Mouse (Mus musculus): ENCODE data around the gene Rpl23. TPM values are rescaled to one million over a fixed set of nuclear protein-coding genes. Genes with fewer than 3 reads are reported as not detected.

Rpl23 gene
- polyA plus RNA-seq, 1 experiment, result 603 TPM

- TF ChIP-seq POLR2A (IDR thresholded peaks at IDR 0.05; ENCODE audit: low read depth, low read length), result no peak
- TF ChIP-seq CTCF (IDR thresholded peaks at IDR 0.05; ENCODE audit: borderline replicate concordance, insufficient read depth, low read length), result no peak
These were observed 33.7 kb downstream of the Rpl23 start for GRCm38 (mm10) chr11:97748496-97748895.

GRCm38 (mm10) chr11:97747773-97748172 is 34.5 kb downstream of the Rpl23 start:
- TF ChIP-seq CTCF (IDR thresholded peaks at IDR 0.05; ENCODE audit: borderline replicate concordance, insufficient read depth, low read length) (no peak), POLR2A (IDR thresholded peaks at IDR 0.05; ENCODE audit: low read depth, low read length) (no peak)
- peaks cover 8% of the 10 kb centered on the region for H3K4me1 ChIP-seq (ENCODE audit: control insufficient read depth, insufficient read depth, low read length)
- no peak overlapping the region for H3K27ac ChIP-seq (ENCODE audit: insufficient read depth, low read length)
- H3K4me3 ChIP-seq (ENCODE audit: insufficient read depth, low read length), result no peak overlapping the region

More at GRCm38 (mm10) chr11:97748496-97748895, 33.7 kb downstream of the Rpl23 start:
- Histone ChIP-seq H3K4me3 (ENCODE audit: insufficient read depth, low read length) (no peak overlapping the region), H3K4me1 (ENCODE audit: control insufficient read depth, insufficient read depth, low read length) (peaks cover 4% of the 10 kb centered on the region), H3K27ac (ENCODE audit: insufficient read depth, low read length) (no peak overlapping the region)

- H3K27ac ChIP-seq (ENCODE audit: insufficient read depth, low read length), result no peak overlapping the region
- no peak overlapping the region for H3K4me3 ChIP-seq (ENCODE audit: insufficient read depth, low read length)
- TF ChIP-seq CTCF (IDR thresholded peaks at IDR 0.05; ENCODE audit: borderline replicate concordance, insufficient read depth, low read length) (no peak), POLR2A (IDR thresholded peaks at IDR 0.05; ENCODE audit: low read depth, low read length) (no peak)
- peaks cover 16% of the 10 kb centered on the region for H3K4me1 ChIP-seq (ENCODE audit: control insufficient read depth, insufficient read depth, low read length)
These were observed 36.9 kb downstream of the Rpl23 start for GRCm38 (mm10) chr11:97745331-97745721.

- peaks cover 18% of the 10 kb centered on the region for H3K4me1 ChIP-seq (ENCODE audit: control insufficient read depth, insufficient read depth, low read length)
- H3K4me3 ChIP-seq (ENCODE audit: insufficient read depth, low read length), result peak overlapping the region; percentile 94
- peak overlapping the region; percentile 96 for H3K27ac ChIP-seq (ENCODE audit: insufficient read depth, low read length)
- TF ChIP-seq CTCF (IDR thresholded peaks at IDR 0.05; ENCODE audit: borderline replicate concordance, insufficient read depth, low read length), result no peak
- TF ChIP-seq POLR2A (IDR thresholded peaks at IDR 0.05; ENCODE audit: low read depth, low read length), result peak; percentile 50
These were observed 37.4 kb downstream of the Rpl23 start for GRCm38 (mm10) chr11:97744718-97745330.

GRCm38 (mm10) chr11:97744063-97744717 is 38.0 kb downstream of the Rpl23 start, which contains the start of gene Pip4k2b:
Pip4k2b (minus strand) TSS chr11:97744704.
- H3K4me3 ChIP-seq (ENCODE audit: insufficient read depth, low read length), result peak within 1 kb of the TSS; percentile 94
- H3K27ac ChIP-seq (ENCODE audit: insufficient read depth, low read length), result peak within 1 kb of the TSS; percentile 96
- H3K4me1 ChIP-seq (ENCODE audit: control insufficient read depth, insufficient read depth, low read length), result peaks cover 16% of the 10 kb centered on the region
- TF ChIP-seq POLR2A (IDR thresholded peaks at IDR 0.05; ENCODE audit: low read depth, low read length), result peak; percentile 52; the same call in 1 of the 2 replicates
- TF ChIP-seq CTCF (IDR thresholded peaks at IDR 0.05; ENCODE audit: borderline replicate concordance, insufficient read depth, low read length), result no peak

- Histone ChIP-seq H3K4me3 (ENCODE audit: insufficient read depth, low read length) (peak overlapping the region; percentile 89), H3K27ac (ENCODE audit: insufficient read depth, low read length) (peak overlapping the region; percentile 42), H3K4me1 (ENCODE audit: control insufficient read depth, insufficient read depth, low read length) (peaks cover 14% of the 10 kb centered on the region; the same call in 1 of the 2 replicates)
- TF ChIP-seq CTCF (IDR thresholded peaks at IDR 0.05; ENCODE audit: borderline replicate concordance, insufficient read depth, low read length) (no peak), POLR2A (IDR thresholded peaks at IDR 0.05; ENCODE audit: low read depth, low read length) (no peak)
These were observed 38.8 kb downstream of the Rpl23 start for GRCm38 (mm10) chr11:97743423-97743822.

- H3K4me1 ChIP-seq (ENCODE audit: control insufficient read depth, insufficient read depth, low read length), result peaks cover 17% of the 10 kb centered on the region
- H3K27ac ChIP-seq (ENCODE audit: insufficient read depth, low read length), result no peak overlapping the region
- TF ChIP-seq CTCF (IDR thresholded peaks at IDR 0.05; ENCODE audit: borderline replicate concordance, insufficient read depth, low read length), result no peak
- no peak for TF ChIP-seq POLR2A (IDR thresholded peaks at IDR 0.05; ENCODE audit: low read depth, low read length)
- peak overlapping the region; percentile 89 for H3K4me3 ChIP-seq (ENCODE audit: insufficient read depth, low read length)
These were observed 39.6 kb downstream of the Rpl23 start for GRCm38 (mm10) chr11:97742591-97742990.

GRCm38 (mm10) chr11:97742157-97742556 is 40.1 kb downstream of the Rpl23 start:
- no peak overlapping the region for H3K27ac ChIP-seq (ENCODE audit: insufficient read depth, low read length)
- no peak for TF ChIP-seq CTCF (IDR thresholded peaks at IDR 0.05; ENCODE audit: borderline replicate concordance, insufficient read depth, low read length)
- no peak for TF ChIP-seq POLR2A (IDR thresholded peaks at IDR 0.05; ENCODE audit: low read depth, low read length)
- H3K4me1 ChIP-seq (ENCODE audit: control insufficient read depth, insufficient read depth, low read length), result peaks cover 18% of the 10 kb centered on the region
- no peak overlapping the region for H3K4me3 ChIP-seq (ENCODE audit: insufficient read depth, low read length)

- H3K27ac ChIP-seq (ENCODE audit: insufficient read depth, low read length), result peak overlapping the region; percentile 54
- H3K4me1 ChIP-seq (ENCODE audit: control insufficient read depth, insufficient read depth, low read length), result peaks cover 18% of the 10 kb centered on the region
- TF ChIP-seq POLR2A (IDR thresholded peaks at IDR 0.05; ENCODE audit: low read depth, low read length) (no peak), CTCF (IDR thresholded peaks at IDR 0.05; ENCODE audit: borderline replicate concordance, insufficient read depth, low read length) (no peak)
- no peak overlapping the region for H3K4me3 ChIP-seq (ENCODE audit: insufficient read depth, low read length)
These were observed 42.0 kb downstream of the Rpl23 start for GRCm38 (mm10) chr11:97740190-97740589.

GRCm38 (mm10) chr11:97739155-97739554 is 43.1 kb downstream of the Rpl23 start:
- Histone ChIP-seq H3K4me3 (ENCODE audit: insufficient read depth, low read length) (no peak overlapping the region), H3K27ac (ENCODE audit: insufficient read depth, low read length) (no peak overlapping the region), H3K4me1 (ENCODE audit: control insufficient read depth, insufficient read depth, low read length) (peaks cover 18% of the 10 kb centered on the region)
- TF ChIP-seq CTCF (IDR thresholded peaks at IDR 0.05; ENCODE audit: borderline replicate concordance, insufficient read depth, low read length) (no peak), POLR2A (IDR thresholded peaks at IDR 0.05; ENCODE audit: low read depth, low read length) (no peak)

Measured in embryonic fibroblast, embryonic 13.5 days (primary cell).